Mouse (Mus musculus) neural tube, embryonic 11.5 days (tissue): ENCODE results near the gene Frat2. TPM values are rescaled to one million over a fixed set of nuclear protein-coding genes. Genes with fewer than 3 reads are reported as not detected.

Experiments
- ATAC-seq: fragments of 200-750 bp; cut with Nextera tagmentation; 2 replicates; pipeline ENCODE4 v1.8.0; 2017; ENCODE audit warnings: moderate number of reproducible peaks, mild to moderate bottlenecking, moderate TSS enrichment, moderate library complexity; ENCODE audit not compliant: insufficient read depth, low FRiP score, low TSS enrichment
- DNase-seq: peaks from one replicate; pipeline ENCODE4 v3.0.0-alpha.2; 2015; ENCODE audit warnings: low spot score
- H3K27ac ChIP-seq: fragments of 300-500 bp; sonication (generic); 2 replicates; pipeline ENCODE4 v1.5.1; 2014; ENCODE audit warnings: low read depth, mild to moderate bottlenecking, low read length
- H3K27me3 ChIP-seq: fragments of 300-500 bp; sonication (generic); 2 replicates; pipeline ENCODE4 v1.6.1; 2014; ENCODE audit warnings: mild to moderate bottlenecking, low read length, mixed read lengths; ENCODE audit not compliant: control insufficient read depth, insufficient read depth
- H3K36me3 ChIP-seq: fragments of 300-500 bp; sonication (generic); 2 replicates; pipeline ENCODE4 v1.6.1; 2014; ENCODE audit warnings: mild to moderate bottlenecking, low read length, moderate library complexity, mixed read lengths; ENCODE audit not compliant: control insufficient read depth, insufficient read depth
- H3K4me1 ChIP-seq: fragments of 300-500 bp; sonication (generic); 2 replicates; pipeline ENCODE4 v1.6.1; 2014; ENCODE audit warnings: low read length, mixed read lengths; ENCODE audit not compliant: control insufficient read depth, insufficient read depth
- H3K4me2 ChIP-seq: fragments of 300-500 bp; sonication (generic); 2 replicates; pipeline ENCODE4 v1.6.1; 2014; ENCODE audit warnings: low read depth, mild to moderate bottlenecking, moderate library complexity
- H3K4me3 ChIP-seq: fragments of 300-500 bp; sonication (generic); 2 replicates; pipeline ENCODE4 v1.5.1; 2014; ENCODE audit warnings: low read depth, low read length
- H3K9ac ChIP-seq: fragments of 300-500 bp; sonication (generic); 2 replicates; pipeline ENCODE4 v1.6.1; 2014; ENCODE audit warnings: mild to moderate bottlenecking, low read length
- H3K9me3 ChIP-seq: fragments of 300-500 bp; sonication (generic); 2 replicates; pipeline ENCODE4 v1.6.1; 2016; ENCODE audit warnings: low read length; ENCODE audit not compliant: control insufficient read depth
- WGBS: fragments of 180-500 bp; shearing (Covaris S2); extraction: QIAGEN DNeasy Blood & Tissue Kit; methylation state at CpG from one replicate; pipeline ENCODE4 v1.1.7; 2014; 5-methylcytosine and 5-hydroxymethylcytosine counted together
- polyA plus RNA-seq: library from polyadenylated mRNA; unstranded; fragments of >200 nt; fragmentation: Nextera tagmentation; extraction: Ambion mirVana; gene quantifications from 2 replicates; pipeline ENCODE4 v1.2.1, GENCODE M21; 2014

The Frat2 gene
- polyA plus RNA-seq, 1 experiment from 2014 or later, result 8.7 TPM

DNA sequence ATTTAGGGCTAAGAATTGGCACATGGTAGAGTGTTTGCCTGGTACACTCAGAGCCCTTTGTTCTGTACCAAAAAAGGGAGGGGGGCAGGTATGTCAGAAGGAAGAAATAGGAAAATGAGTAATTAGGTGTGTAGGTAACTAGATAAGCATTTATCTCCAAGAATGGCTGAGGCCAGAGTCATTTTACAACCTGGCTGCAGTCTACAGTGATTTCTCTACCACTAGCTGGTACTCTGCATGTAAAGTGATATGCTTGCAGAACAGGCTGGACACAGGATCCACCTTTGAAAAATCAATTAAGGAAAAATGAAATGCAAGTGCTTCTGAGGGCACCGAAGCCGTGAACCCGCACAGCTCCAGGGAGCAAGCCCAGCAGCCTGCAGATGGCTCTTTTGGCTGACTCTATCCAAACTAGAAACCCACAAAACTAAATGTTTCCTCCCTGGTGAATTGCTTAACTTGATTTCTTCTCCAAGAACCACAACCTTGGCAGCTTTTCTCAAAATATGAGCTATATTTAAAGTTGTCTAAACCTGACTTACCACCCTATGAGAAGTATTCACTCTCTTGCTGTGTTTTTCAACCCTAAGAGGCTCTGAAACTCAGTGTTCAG is 51.7 kb downstream of the Frat2 start:
- Histone ChIP-seq H3K36me3 (no peaks in the 10 kb centered on the region), H3K27me3 (no peaks in the 10 kb centered on the region), H3K9ac (no peak overlapping the region), H3K4me1 (peaks cover 10% of the 10 kb centered on the region; the same call in 1 of the 2 replicates), H3K4me2 (no peak overlapping the region), H3K4me3 (no peak overlapping the region), H3K9me3 (no peaks in the 10 kb centered on the region), H3K27ac (no peak overlapping the region)
- ATAC-seq (no peak), DNase-seq (no peak)
- 80% methylated on average over 3 of the region's 3 CpGs for WGBS

Other genes with a start within 250 kb of the Frat2 start
- 15.3 and 17.0 TPM in 2 replicates for gene Slit1, start 104.5 kb downstream of the Frat2 start, polyA plus RNA-seq
- gene Arhgap19, start 46.1 kb downstream of the Frat2 start, polyA plus RNA-seq, result 37.0 and 37.3 TPM in 2 replicates
- 8.6 and 8.9 TPM in 2 replicates for gene Frat1, start 18.2 kb downstream of the Frat2 start, polyA plus RNA-seq
- gene Rrp12, start 48.0 kb upstream of the Frat2 start, polyA plus RNA-seq, result 18.0 and 20.2 TPM in 2 replicates
- 824 and 860 TPM in 2 replicates for gene Pgam1, start 63.8 kb upstream of the Frat2 start, polyA plus RNA-seq
- 61.3 and 67.0 TPM in 2 replicates for gene Exosc1, start 85.3 kb upstream of the Frat2 start, polyA plus RNA-seq
- gene Zdhhc16, start 85.3 kb upstream of the Frat2 start, polyA plus RNA-seq, result 66.8 and 69.2 TPM in 2 replicates
- 29.0 and 35.1 TPM in 2 replicates for gene Mms19, start 133.0 kb upstream of the Frat2 start, polyA plus RNA-seq
- gene Ubtd1, start 133.6 kb upstream of the Frat2 start, polyA plus RNA-seq, result 9.9 and 11.2 TPM in 2 replicates
- gene Ankrd2, start 187.9 kb upstream of the Frat2 start, polyA plus RNA-seq, result 0.45 and 0.48 TPM in 2 replicates
- gene Hoga1, start 197.5 kb upstream of the Frat2 start, polyA plus RNA-seq, result 0.49 and 1.4 TPM in 2 replicates
- not detected in 2 replicates for gene 4933411K16Rik, start 204.1 kb upstream of the Frat2 start, polyA plus RNA-seq
- gene Morn4, start 238.2 kb upstream of the Frat2 start, polyA plus RNA-seq, result 72.0 and 78.9 TPM in 2 replicates
- 28.9 and 29.6 TPM in 2 replicates for gene Pi4k2a, start 242.3 kb upstream of the Frat2 start, polyA plus RNA-seq